Comparison of ENCODE assay signal across 24 mouse cellular contexts in genomic region chr13:8283116-8283515, GRCm38 (mm10).
DNase-seq lines count a peak whose midpoint lies in the region; ATAC-seq lines count a peak whose summit lies in the region.
"Had no signal": no experiment of that assay in that cellular context is flagged by ENCODE, and none has a peak within 500 bp of the region (broad histone marks: within the 10 kb centered on the region; RNA-seq: fewer than 3 reads in every experiment).

No protein-coding gene starts in this region.

- peak; percentile 23 to 33 for DNase-seq in cerebellum, postnatal 10 days
- no peak for DNase-seq in cerebellum, adult 9-11 months
- no peak for DNase-seq in hindbrain, embryonic 10.5 days (ENCODE audit: low spot score)
- peak; percentile 12 for DNase-seq in midbrain, embryonic 11.5 days (ENCODE audit: low spot score, missing footprints)
- no peak for DNase-seq in neural tube, embryonic 10.5 days (ENCODE audit: extremely low spot score, low spot score)
- DNase-seq: adrenal gland, adult 8-10 months; adrenal gland, postnatal 14 days; adrenal gland, postnatal 36 days; B cell, adult 2 months; cerebellum, adult 11-12 months; cerebellum, adult 8-10 months; forebrain, postnatal 0 days had no signal

- no peaks in the 10 kb centered on the region for H3K27me3 ChIP-seq in hindbrain, embryonic 15.5 days
- no peaks in the 10 kb centered on the region for H3K27me3 ChIP-seq in hindbrain, embryonic 10.5 days (ENCODE audit: insufficient read depth, poor library complexity, severe bottlenecking)
- no peaks in the 10 kb centered on the region for H3K27me3 ChIP-seq in midbrain, embryonic 11.5 days (ENCODE audit: control insufficient read depth, insufficient read depth, low read length)
- H3K27me3 ChIP-seq in midbrain, embryonic 13.5 days = no peaks in the 10 kb centered on the region
- H3K27me3 ChIP-seq in neural tube, embryonic 14.5 days (ENCODE audit: control insufficient read depth, insufficient read depth, low read length) = no peaks in the 10 kb centered on the region
- H3K27me3 ChIP-seq: CH12.LX; embryonic facial prominence, embryonic 12.5 days; forebrain, embryonic 13.5 days; forebrain, embryonic 15.5 days; Patski had no signal

- no peak overlapping the region for H3K4me2 ChIP-seq in hindbrain, embryonic 15.5 days
- no peak overlapping the region for H3K4me2 ChIP-seq in midbrain, embryonic 11.5 days
- no peak overlapping the region for H3K4me2 ChIP-seq in midbrain, embryonic 13.5 days (replicated peaks)
- H3K4me2 ChIP-seq in neural tube, embryonic 14.5 days (ENCODE audit: low read depth, low read length) = no peak overlapping the region
- H3K4me2 ChIP-seq: embryonic facial prominence, embryonic 12.5 days; forebrain, embryonic 13.5 days; forebrain, embryonic 15.5 days had no signal

- 74% methylated on average over 2 of the region's 2 CpGs for WGBS in hindbrain, embryonic 15.5 days
- 94% methylated on average over 2 of the region's 2 CpGs for WGBS in hindbrain, embryonic 10.5 days
- WGBS in midbrain, embryonic 11.5 days = 88% methylated on average over 2 of the region's 2 CpGs
- WGBS in midbrain, embryonic 13.5 days = 83% methylated on average over 2 of the region's 2 CpGs
- WGBS in neural tube, embryonic 14.5 days = 59% methylated on average over 2 of the region's 2 CpGs

- 0 out of 2 replicates have a peak, but pooled peaks have one; percentile 30 for ATAC-seq in hindbrain, embryonic 15.5 days (ENCODE audit: low FRiP score, low read depth)
- ATAC-seq in midbrain, embryonic 11.5 days (ENCODE audit: low FRiP score) = no peak
- no peak for ATAC-seq in midbrain, embryonic 13.5 days
- peak; percentile 66; the same call in 1 of the 2 replicates for ATAC-seq in neural tube, embryonic 14.5 days (ENCODE audit: low read depth)
- ATAC-seq: activated CD4-positive, CD25-positive, alpha-beta regulatory T cell, adult 4 months; CD4-positive, CD25-positive, alpha-beta regulatory T cell, adult 4 months; forebrain, embryonic 13.5 days; forebrain, embryonic 15.5 days; forebrain, postnatal 0 days; Patski had no signal

- no peak overlapping the region for H3K4me3 ChIP-seq in hindbrain, embryonic 15.5 days
- H3K4me3 ChIP-seq in hindbrain, embryonic 10.5 days = no peak overlapping the region
- H3K4me3 ChIP-seq in midbrain, embryonic 11.5 days (ENCODE audit: low read depth, low read length) = no peak overlapping the region
- H3K4me3 ChIP-seq in midbrain, embryonic 13.5 days (replicated peaks) = no peak overlapping the region
- no peak overlapping the region for H3K4me3 ChIP-seq in neural tube, embryonic 14.5 days (ENCODE audit: low read depth, low read length)
- H3K4me3 ChIP-seq: embryonic facial prominence, embryonic 10.5 days; embryonic facial prominence, embryonic 12.5 days; forebrain, embryonic 13.5 days; forebrain, embryonic 15.5 days had no signal

- H3K9ac ChIP-seq in hindbrain, embryonic 15.5 days = no peak overlapping the region
- H3K9ac ChIP-seq in midbrain, embryonic 11.5 days (ENCODE audit: low read length) = no peak overlapping the region
- H3K9ac ChIP-seq in midbrain, embryonic 13.5 days (replicated peaks) = no peak overlapping the region
- H3K9ac ChIP-seq in neural tube, embryonic 14.5 days (replicated peaks; ENCODE audit: low read depth, low read length) = no peak overlapping the region
- H3K9ac ChIP-seq: embryonic facial prominence, embryonic 12.5 days; forebrain, embryonic 13.5 days; forebrain, embryonic 15.5 days; forebrain, postnatal 0 days had no signal

- no peaks in the 10 kb centered on the region for H3K4me1 ChIP-seq in hindbrain, embryonic 15.5 days (replicated peaks)
- H3K4me1 ChIP-seq in hindbrain, embryonic 10.5 days (replicated peaks) = no peaks in the 10 kb centered on the region
- H3K4me1 ChIP-seq in midbrain, embryonic 11.5 days (ENCODE audit: control insufficient read depth, insufficient read depth, low read length) = no peaks in the 10 kb centered on the region
- no peaks in the 10 kb centered on the region; the same call in 1 of the 2 replicates for H3K4me1 ChIP-seq in midbrain, embryonic 13.5 days (replicated peaks)
- no peaks in the 10 kb centered on the region for H3K4me1 ChIP-seq in neural tube, embryonic 14.5 days (ENCODE audit: control insufficient read depth, insufficient read depth, low read length)
- H3K4me1 ChIP-seq: embryonic facial prominence, embryonic 10.5 days; embryonic facial prominence, embryonic 12.5 days; forebrain, embryonic 13.5 days; forebrain, embryonic 15.5 days had no signal

- no peaks in the 10 kb centered on the region for H3K36me3 ChIP-seq in hindbrain, embryonic 15.5 days
- H3K36me3 ChIP-seq in hindbrain, embryonic 10.5 days = no peaks in the 10 kb centered on the region
- H3K36me3 ChIP-seq in midbrain, embryonic 11.5 days (ENCODE audit: control insufficient read depth, insufficient read depth, low read length) = no peaks in the 10 kb centered on the region
- H3K36me3 ChIP-seq in midbrain, embryonic 13.5 days = no peaks in the 10 kb centered on the region
- no peaks in the 10 kb centered on the region for H3K36me3 ChIP-seq in neural tube, embryonic 14.5 days (ENCODE audit: control insufficient read depth, insufficient read depth, low read length)
- H3K36me3 ChIP-seq: embryonic facial prominence, embryonic 10.5 days; embryonic facial prominence, embryonic 12.5 days; forebrain, embryonic 15.5 days; G1E had no signal

- no peaks in the 10 kb centered on the region for H3K9me3 ChIP-seq in hindbrain, embryonic 15.5 days
- H3K9me3 ChIP-seq in hindbrain, embryonic 10.5 days = no peaks in the 10 kb centered on the region
- no peaks in the 10 kb centered on the region for H3K9me3 ChIP-seq in midbrain, embryonic 11.5 days (ENCODE audit: control insufficient read depth, low read length)
- H3K9me3 ChIP-seq in midbrain, embryonic 13.5 days = no peaks in the 10 kb centered on the region
- no peaks in the 10 kb centered on the region for H3K9me3 ChIP-seq in neural tube, embryonic 14.5 days (ENCODE audit: control insufficient read depth, low read length)
- H3K9me3 ChIP-seq: embryonic facial prominence, embryonic 10.5 days; embryonic facial prominence, embryonic 12.5 days; forebrain, embryonic 13.5 days; forebrain, embryonic 15.5 days; G1E had no signal

- no peak overlapping the region for H3K27ac ChIP-seq in hindbrain, embryonic 15.5 days (replicated peaks)
- H3K27ac ChIP-seq in hindbrain, embryonic 10.5 days = no peak overlapping the region
- H3K27ac ChIP-seq in midbrain, embryonic 11.5 days (ENCODE audit: low read depth, low read length) = no peak overlapping the region
- H3K27ac ChIP-seq in midbrain, embryonic 13.5 days = no peak overlapping the region
- H3K27ac ChIP-seq in neural tube, embryonic 14.5 days (ENCODE audit: low read depth, low read length) = no peak overlapping the region
- H3K27ac ChIP-seq: embryonic facial prominence, embryonic 10.5 days; embryonic facial prominence, embryonic 12.5 days; forebrain, embryonic 13.5 days; forebrain, embryonic 15.5 days had no signal

Comparison
In these comparisons a context has a peak if more than half of its experiments do, and no peak if none do; other contexts are left out.
1. DNase-seq: peak in cerebellum, postnatal 10 days (2 of 2) and midbrain, embryonic 11.5 days (single experiment); none in cerebellum, adult 9-11 months (single experiment), hindbrain, embryonic 10.5 days (single experiment) and neural tube, embryonic 10.5 days (single experiment).
2. ATAC-seq: peak in hindbrain, embryonic 15.5 days (single experiment) and neural tube, embryonic 14.5 days (single experiment); none in midbrain, embryonic 11.5 days (single experiment) and midbrain, embryonic 13.5 days (single experiment).